Mouse (Mus musculus) lung, adult 10 weeks (tissue): ENCODE data around the gene Tuba3b. TPM values are rescaled to one million over a fixed set of nuclear protein-coding genes. Genes with fewer than 3 reads are reported as not detected.

ENCODE experiments used
- polyA plus RNA-seq: library from polyadenylated mRNA; stranded (reverse); fragments of 350-450 nt; fragmentation: Illumina TruSeq; extraction: RNeasy Lipid Tissue Mini Kit (QIAGEN cat#74804); gene quantifications from one replicate; pipeline ENCODE4 v1.2.3, GENCODE M21; 2014; ENCODE audit warnings: low read depth, low replicate concordance; ENCODE audit not compliant: insufficient read depth

The Tuba3b gene
- not detected for polyA plus RNA-seq

DNA sequence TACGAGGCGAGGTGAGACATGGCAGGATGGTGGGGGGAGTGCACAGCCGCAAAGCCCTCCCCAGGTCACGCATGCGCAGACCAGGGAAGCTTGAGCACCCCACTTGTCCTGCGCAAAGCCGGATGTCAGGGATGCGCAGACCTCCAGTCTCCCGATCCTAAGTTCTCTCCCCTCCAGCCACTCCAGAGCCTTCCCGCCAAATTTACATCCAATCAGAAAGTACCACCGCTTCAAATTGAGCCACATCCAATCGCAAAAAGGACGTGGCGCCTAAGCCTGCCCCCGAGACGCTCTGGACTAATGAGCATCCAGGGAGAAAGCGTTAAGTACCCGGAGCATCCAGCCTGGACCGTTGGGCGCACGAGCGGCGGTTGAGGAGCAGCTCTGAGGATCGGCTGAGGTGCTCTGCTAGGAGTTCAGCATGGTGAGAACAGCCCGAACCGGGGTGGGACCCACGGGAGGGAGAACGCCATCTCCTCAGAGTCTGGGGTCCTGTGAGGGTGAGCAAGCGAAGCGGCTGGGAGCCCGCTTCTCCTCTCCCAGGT, at the start of gene Tuba3b:
Gene Tuba3b (plus strand): TSS at position 92 of the 545 bp plus-strand sequence.

GRCm38 (mm10) chr6:145614219-145614618, 1.3 kb upstream of the Tuba3b start, which contains the start of gene Lmntd1:
Gene Lmntd1 (minus strand): TSS chr6:145614319.

Other genes with a start within 250 kb of the Tuba3b start
- gene Lmntd1, start 1.4 kb upstream of the Tuba3b start, polyA plus RNA-seq = 1.4 TPM
- gene Rassf8, start 131.0 kb downstream of the Tuba3b start, polyA plus RNA-seq = 29.3 TPM
- 2.0 TPM for gene Bhlhe41, start 249.8 kb downstream of the Tuba3b start, polyA plus RNA-seq